Mouse (Mus musculus) hindbrain, embryonic 10.5 days (tissue): Measurements from ENCODE around the gene Icam5. TPM values are rescaled to one million over a fixed set of nuclear protein-coding genes. Genes with fewer than 3 reads are reported as not detected.

Experiments
- DNase-seq: peaks from one replicate; pipeline ENCODE4 v3.0.0-alpha.2; 2017; ENCODE audit warnings: low spot score
- H3K27ac ChIP-seq: fragments of 300-500 bp; sonication (generic); 2 replicates; pipeline ENCODE4 v1.5.1; 2016; ENCODE audit warnings: mild to moderate bottlenecking, moderate library complexity
- H3K27me3 ChIP-seq: fragments of 300-500 bp; sonication (generic); 2 replicates; pipeline ENCODE4 v1.6.1; 2016; ENCODE audit warnings: mild to moderate bottlenecking; ENCODE audit not compliant: poor library complexity, insufficient read depth, severe bottlenecking
- H3K36me3 ChIP-seq: fragments of 300-500 bp; sonication (generic); 2 replicates; pipeline ENCODE4 v1.6.1; 2016; ENCODE audit warnings: mild to moderate bottlenecking, moderate library complexity
- H3K4me1 ChIP-seq: fragments of 300-500 bp; sonication (generic); replicated peaks from 2 replicates; pipeline ENCODE4 v1.6.1; 2016; ENCODE audit warnings: mild to moderate bottlenecking
- H3K4me3 ChIP-seq: fragments of 300-500 bp; sonication (generic); 2 replicates; pipeline ENCODE4 v1.5.1; 2016; ENCODE audit warnings: mild to moderate bottlenecking, moderate library complexity
- H3K9me3 ChIP-seq: fragments of 300-500 bp; sonication (generic); 2 replicates; pipeline ENCODE4 v1.6.1; 2016; ENCODE audit warnings: mild to moderate bottlenecking, moderate library complexity
- WGBS: fragments of 180-500 bp; shearing (Covaris S2); methylation state at CpG from one replicate; pipeline ENCODE4 v1.1.7; 2016; 5-methylcytosine and 5-hydroxymethylcytosine counted together
- polyA plus RNA-seq: library from polyadenylated mRNA; unstranded; fragments of >200 nt; fragmentation: Nextera tagmentation; extraction: Ambion mirVana; gene quantifications from 2 replicates; pipeline ENCODE4 v1.2.1, GENCODE M21; 2016

Icam5 gene
- polyA plus RNA-seq, 1 experiment from 2014 or later = 0.07 TPM

DNA sequence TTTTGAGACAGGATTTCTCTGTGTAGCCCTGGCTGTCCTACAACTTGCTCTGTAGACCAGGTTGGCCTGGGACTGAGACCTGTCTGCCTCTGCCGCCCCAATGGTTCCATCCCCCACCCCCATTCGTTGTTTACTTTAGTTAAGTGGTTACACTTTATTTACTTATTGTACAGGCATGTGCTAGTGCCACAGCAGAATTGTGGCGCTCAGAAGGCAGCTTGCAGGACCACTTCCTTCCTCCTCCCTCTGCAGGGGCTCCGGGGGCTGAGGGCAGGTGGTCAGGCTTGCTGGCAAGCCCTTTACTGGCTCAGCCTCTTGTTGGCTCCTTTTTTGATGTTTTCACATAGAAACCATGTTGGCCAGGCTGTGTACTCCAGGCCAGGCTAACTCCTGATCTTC is 14.7 kb upstream of the Icam5 start:
- WGBS = 42% methylated on average over 4 of the region's 4 CpGs
- H3K9me3 ChIP-seq = no peaks in the 10 kb centered on the region
- no peak overlapping the region for H3K27ac ChIP-seq
- peaks cover 71% of the 10 kb centered on the region for H3K27me3 ChIP-seq
- no peaks in the 10 kb centered on the region for H3K36me3 ChIP-seq
- H3K4me1 ChIP-seq = peaks cover 15% of the 10 kb centered on the region
- H3K4me3 ChIP-seq = no peak overlapping the region
- DNase-seq = no peak

DNA sequence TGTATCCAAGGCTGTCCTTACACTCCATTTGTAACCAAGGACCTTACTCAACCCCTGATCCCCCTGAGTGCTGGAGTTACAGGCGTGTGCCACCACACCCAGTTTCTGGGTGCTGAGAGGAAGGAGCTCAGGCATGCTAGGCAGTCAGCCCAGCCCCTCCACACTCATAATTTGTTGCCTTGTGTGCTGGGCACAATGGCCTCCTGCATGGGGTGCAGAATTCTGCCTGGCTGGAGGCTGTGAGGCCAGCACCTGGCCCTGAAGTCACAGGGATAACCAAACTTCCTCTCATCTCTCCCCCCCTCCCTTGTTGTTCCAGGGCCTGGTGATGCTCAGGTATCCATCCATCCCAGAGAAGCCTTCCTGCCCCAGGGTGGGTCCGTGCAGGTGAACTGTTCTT is 13.3 kb upstream of the Icam5 start:
- H3K36me3 ChIP-seq = no peaks in the 10 kb centered on the region
- H3K27ac ChIP-seq = no peak overlapping the region
- peaks cover 15% of the 10 kb centered on the region for H3K4me1 ChIP-seq
- 78% methylated on average over 2 of the region's 2 CpGs for WGBS
- H3K4me3 ChIP-seq = no peak overlapping the region
- peaks cover 60% of the 10 kb centered on the region for H3K27me3 ChIP-seq
- DNase-seq = no peak
- H3K9me3 ChIP-seq = no peaks in the 10 kb centered on the region

DNA sequence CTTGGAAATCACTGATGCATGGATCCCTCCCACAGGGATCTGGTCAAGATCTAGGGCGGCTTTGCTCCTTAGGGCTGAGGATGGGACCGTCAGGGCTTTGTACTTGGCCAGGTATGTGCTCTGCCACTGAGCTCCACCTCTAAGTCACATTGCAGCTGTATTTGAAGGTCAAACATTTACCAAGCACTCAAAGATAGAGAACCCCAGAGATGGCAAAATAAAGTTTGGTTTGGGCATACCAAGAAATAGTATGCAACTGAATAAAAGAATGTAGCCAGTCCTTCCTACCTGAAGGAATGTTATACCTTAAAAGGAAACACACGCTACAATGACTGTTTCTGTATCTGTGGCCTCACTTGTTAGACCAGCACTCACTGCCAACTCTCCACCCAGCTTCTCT is 10.5 kb upstream of the Icam5 start:
- no peaks in the 10 kb centered on the region for H3K9me3 ChIP-seq
- H3K27me3 ChIP-seq = peaks cover 46% of the 10 kb centered on the region
- H3K4me3 ChIP-seq = no peak overlapping the region
- H3K4me1 ChIP-seq = peaks cover under 1% of the 10 kb centered on the region; the same call in 1 of the 2 replicates
- no peaks in the 10 kb centered on the region for H3K36me3 ChIP-seq
- no peak for DNase-seq
- H3K27ac ChIP-seq = no peak overlapping the region
- 71% methylated on average over 3 of the region's 3 CpGs for WGBS

DNA sequence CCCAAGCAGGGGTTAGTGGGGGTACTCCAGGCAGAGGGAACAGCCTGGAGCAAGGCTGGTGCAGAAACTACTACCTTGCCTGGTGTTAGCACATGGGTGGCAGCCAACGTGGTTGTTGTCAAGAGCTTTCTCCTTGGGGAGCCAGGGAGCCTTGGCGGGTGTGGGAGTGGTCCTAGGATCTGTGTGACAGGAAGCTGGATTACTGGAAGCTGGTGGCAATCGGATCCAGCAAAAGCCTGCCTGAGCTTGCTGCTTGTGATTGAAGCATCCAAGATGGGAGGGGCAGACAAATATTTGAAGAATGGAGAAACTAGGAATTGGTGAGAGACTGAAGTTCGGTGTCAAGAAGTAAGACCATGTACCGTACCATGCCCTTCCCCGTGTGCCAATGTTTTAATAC is 9.6 kb upstream of the Icam5 start:
- Histone ChIP-seq H3K36me3 (no peaks in the 10 kb centered on the region), H3K27ac (no peak overlapping the region), H3K9me3 (no peaks in the 10 kb centered on the region), H3K4me3 (no peak overlapping the region), H3K4me1 (0 out of 2 replicates have a peak, but pooled peaks cover 4% of the 10 kb centered on the region), H3K27me3 (peaks cover 46% of the 10 kb centered on the region)
- WGBS = 61% methylated on average over 6 of the region's 6 CpGs
- no peak for DNase-seq

DNA sequence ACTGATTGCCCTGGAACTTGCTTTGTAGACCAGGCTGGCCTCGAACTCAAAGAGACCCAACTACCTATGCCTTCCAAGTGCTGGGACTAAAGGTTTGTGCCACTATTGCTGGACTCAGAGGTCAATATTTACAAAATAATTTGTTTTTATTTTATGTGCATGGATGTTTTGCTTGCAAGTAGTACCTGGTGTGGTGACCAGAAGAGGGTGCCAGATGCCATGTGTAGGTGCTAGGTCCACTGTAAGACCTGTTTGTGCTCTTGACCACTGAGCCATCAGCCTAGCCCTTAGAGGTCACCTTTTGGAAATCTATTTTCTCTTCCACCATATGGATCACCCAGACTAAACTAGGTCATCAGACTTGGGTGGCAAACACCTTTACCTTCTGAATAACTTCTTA is 9.1 kb upstream of the Icam5 start:
- DNase-seq = no peak
- no peak overlapping the region for H3K27ac ChIP-seq
- H3K9me3 ChIP-seq = no peaks in the 10 kb centered on the region
- peaks cover 46% of the 10 kb centered on the region for H3K27me3 ChIP-seq
- 84% methylated on average over 1 of the region's 1 CpGs for WGBS
- H3K4me1 ChIP-seq = 0 out of 2 replicates have a peak, but pooled peaks cover 5% of the 10 kb centered on the region
- H3K4me3 ChIP-seq = no peak overlapping the region
- no peaks in the 10 kb centered on the region for H3K36me3 ChIP-seq

DNA sequence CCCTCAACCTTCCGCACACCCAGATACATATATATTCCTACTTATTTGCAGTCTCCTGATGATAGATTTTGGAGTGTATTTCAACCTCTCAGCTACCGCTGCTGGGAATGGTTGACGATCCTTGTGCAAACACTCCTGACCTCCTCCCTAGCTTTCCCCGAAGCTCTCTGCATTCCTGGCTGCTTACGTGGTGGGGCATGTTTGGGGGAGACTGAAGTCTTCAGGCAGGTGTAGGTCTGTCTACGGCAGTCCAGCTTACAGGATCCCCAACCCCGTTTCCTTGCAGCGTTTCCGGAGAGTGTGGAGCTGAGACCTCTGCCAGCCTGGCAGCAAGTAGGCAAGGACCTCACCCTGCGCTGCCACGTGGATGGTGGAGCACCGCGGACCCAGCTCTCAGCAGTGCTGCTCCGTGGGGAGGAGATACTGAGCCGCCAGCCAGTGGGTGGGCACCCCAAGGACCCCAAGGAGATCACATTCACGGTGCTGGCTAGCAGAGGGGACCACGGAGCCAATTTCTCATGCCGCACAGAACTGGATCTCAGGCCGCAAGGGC is 6.5 kb upstream of the Icam5 start:
- WGBS = 72% methylated on average over 19 of the region's 19 CpGs
- Histone ChIP-seq H3K9me3 (no peaks in the 10 kb centered on the region), H3K27me3 (peaks cover 55% of the 10 kb centered on the region), H3K27ac (no peak overlapping the region), H3K4me1 (peaks cover 22% of the 10 kb centered on the region), H3K36me3 (no peaks in the 10 kb centered on the region), H3K4me3 (no peak overlapping the region)
- no peak for DNase-seq

DNA sequence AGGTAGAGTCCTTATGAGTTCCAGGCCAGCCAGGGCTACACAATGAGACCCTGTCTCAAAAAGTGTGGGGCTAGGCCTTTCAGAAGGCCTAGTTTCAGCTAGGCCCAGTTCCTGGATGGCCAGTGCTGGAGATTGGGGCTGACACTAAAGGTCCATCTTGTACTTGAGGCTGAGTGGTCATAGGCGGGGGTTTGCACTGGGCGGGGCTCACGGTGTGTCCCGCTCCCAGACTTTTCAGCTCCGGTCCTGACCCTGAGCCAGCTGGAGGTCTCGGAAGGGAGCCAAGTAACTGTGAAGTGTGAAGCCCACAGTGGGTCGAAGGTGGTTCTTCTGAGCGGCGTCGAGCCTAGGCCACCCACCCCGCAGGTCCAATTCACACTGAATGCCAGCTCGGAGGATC is 5.0 kb upstream of the Icam5 start:
- no peaks in the 10 kb centered on the region for H3K9me3 ChIP-seq
- H3K36me3 ChIP-seq = no peaks in the 10 kb centered on the region
- 80% methylated on average over 12 of the region's 12 CpGs for WGBS
- peaks cover 37% of the 10 kb centered on the region for H3K4me1 ChIP-seq
- DNase-seq = no peak
- H3K27ac ChIP-seq = peak overlapping the region; percentile 36; the same call in 1 of the 2 replicates
- H3K27me3 ChIP-seq = peaks cover 69% of the 10 kb centered on the region
- H3K4me3 ChIP-seq = no peak overlapping the region

DNA sequence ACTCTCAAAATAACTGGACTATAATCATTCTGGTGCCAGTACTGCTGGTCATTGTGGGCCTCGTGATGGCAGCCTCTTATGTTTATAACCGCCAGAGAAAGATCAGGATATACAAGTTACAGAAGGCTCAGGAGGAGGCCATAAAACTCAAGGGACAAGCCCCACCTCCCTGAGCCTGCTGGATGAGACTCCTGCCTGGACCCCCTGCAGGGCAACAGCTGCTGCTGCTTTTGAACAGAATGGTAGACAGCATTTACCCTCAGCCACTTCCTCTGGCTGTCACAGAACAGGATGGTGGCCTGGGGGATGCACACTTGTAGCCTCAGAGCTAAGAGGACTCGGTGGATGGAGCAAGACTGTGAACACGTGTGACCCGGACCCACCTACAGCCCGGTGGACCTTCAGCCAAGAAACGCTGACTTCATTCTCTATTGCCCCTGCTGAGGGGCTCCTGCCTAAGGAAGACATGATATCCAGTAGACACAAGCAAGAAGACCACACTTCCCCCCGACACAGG is 4.0 kb upstream of the Icam5 start:
- Histone ChIP-seq H3K36me3 (no peaks in the 10 kb centered on the region), H3K4me3 (no peak overlapping the region), H3K4me1 (peaks cover 47% of the 10 kb centered on the region), H3K9me3 (no peaks in the 10 kb centered on the region), H3K27me3 (peaks cover 79% of the 10 kb centered on the region), H3K27ac (no peak overlapping the region)
- 56% methylated on average over 8 of the region's 8 CpGs for WGBS
- DNase-seq = no peak

DNA sequence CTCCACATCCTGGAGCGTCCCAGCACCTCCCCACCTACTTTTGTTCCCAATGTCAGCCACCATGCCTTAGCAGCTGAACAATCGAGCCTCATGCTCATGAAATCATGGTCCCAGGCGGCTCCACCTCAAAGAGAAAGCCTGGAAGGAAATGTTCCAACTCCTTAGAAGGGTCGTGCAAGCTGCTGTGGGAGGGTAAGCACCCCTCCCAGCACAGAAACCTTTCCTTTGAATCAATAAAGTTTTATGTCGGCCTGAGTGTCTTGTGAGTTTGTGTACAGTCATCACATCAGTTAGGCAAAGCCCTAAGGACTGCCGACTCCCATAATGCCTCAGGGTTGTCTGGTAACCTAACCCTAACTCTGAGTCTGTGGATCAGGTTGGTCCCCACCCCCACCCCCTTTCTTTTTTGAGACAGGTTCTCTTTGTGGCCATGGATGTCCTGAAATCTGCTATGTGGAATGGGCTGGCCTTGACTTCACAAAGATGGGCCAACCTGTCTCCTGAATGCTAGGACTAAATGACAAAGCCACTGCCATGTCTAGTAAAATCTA is 3.2 kb upstream of the Icam5 start:
- 71% methylated on average over 6 of the region's 6 CpGs for WGBS
- no peaks in the 10 kb centered on the region for H3K36me3 ChIP-seq
- 0 out of 2 replicates have a peak overlapping the region, but pooled peaks have one; percentile 55 for H3K4me3 ChIP-seq
- H3K9me3 ChIP-seq = no peaks in the 10 kb centered on the region
- no peak for DNase-seq
- H3K4me1 ChIP-seq = peaks cover 55% of the 10 kb centered on the region
- 0 out of 2 replicates have a peak overlapping the region, but pooled peaks have one; percentile 75 for H3K27ac ChIP-seq
- H3K27me3 ChIP-seq = peaks cover 87% of the 10 kb centered on the region

DNA sequence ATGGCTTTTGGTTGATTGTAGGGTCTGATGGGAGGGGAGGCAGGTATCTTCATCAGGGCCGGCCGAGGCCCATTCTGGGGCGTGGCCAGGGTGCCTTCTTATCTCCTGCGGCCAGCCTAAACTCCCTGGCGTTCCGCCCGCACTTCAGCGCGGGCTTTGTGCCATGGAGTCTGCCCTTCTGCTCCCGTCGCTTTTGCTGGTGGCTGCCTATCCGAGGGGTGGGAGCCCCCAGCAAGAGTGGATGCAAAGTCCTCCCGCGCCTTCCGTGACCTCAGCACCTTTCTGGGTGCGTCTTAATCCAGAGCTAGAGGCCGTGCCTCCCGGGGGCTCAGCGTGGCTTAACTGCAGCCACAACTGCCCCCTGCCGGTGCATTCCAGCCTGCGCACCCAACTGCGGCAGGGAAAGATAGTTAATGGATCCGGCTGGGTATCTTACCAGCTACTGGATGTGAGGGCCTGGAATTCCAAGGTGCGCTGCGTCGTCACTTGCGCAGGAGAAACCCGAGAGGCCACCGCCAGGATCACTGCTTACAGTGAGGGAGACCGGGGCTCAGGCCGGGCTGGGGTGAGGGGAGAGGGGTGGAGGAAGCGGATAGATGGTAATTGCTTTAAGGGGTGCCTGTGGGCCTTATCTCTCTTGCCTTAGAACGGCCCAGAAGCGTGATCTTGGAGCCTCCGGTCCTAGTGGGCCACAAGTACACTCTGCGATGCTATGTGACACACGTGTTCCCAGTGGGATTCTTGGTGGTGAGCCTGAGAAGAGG is 2.4 kb upstream of the Icam5 start, which contains the start of gene Icam4:
Icam4 (plus strand) TSS at position 83 of the 764 bp plus-strand sequence.
- Histone ChIP-seq H3K4me3 (peak within 1 kb of the TSS; percentile 55), H3K36me3 (no peaks in the 10 kb centered on the region), H3K9me3 (no peaks in the 10 kb centered on the region), H3K4me1 (peaks cover 58% of the 10 kb centered on the region), H3K27ac (peak within 1 kb of the TSS; percentile 75), H3K27me3 (peaks cover 95% of the 10 kb centered on the region)
- peak; percentile 83 for DNase-seq
- WGBS = 2% methylated on average over 37 of the region's 37 CpGs

DNA sequence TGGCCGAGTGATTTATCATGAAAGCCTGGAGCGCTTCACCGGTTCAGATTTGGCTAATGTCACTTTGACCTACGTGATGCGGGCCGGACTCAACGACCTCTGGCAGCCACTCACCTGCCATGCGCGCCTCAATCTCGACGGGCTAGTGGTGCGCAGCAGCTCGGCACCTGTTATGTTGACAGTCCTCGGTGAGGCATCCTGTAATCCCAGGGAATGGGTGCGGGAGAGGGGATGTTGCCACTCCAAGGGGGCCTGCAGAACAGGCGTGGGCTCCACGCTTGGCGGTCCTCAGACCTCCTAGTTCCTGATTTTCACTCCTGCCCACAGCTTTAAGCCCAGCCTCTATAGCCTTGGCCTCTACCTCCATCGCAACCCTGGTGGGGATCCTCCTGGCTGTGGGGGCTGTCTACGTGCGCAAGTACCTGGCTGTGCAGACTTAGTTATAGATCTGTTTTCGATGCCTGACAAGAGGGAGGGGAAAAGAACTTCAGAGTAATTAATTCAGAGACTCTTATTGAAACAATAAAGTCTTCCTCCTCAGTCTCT is 1.7 kb upstream of the Icam5 start:
- no peaks in the 10 kb centered on the region for H3K36me3 ChIP-seq
- H3K4me3 ChIP-seq = peak overlapping the region; percentile 55
- DNase-seq = no peak
- H3K27me3 ChIP-seq = peaks cover 100% of the 10 kb centered on the region
- H3K27ac ChIP-seq = no peak overlapping the region; the same call in 1 of the 2 replicates
- peaks cover 64% of the 10 kb centered on the region for H3K4me1 ChIP-seq
- 20% methylated on average over 22 of the region's 22 CpGs for WGBS
- no peaks in the 10 kb centered on the region for H3K9me3 ChIP-seq

DNA sequence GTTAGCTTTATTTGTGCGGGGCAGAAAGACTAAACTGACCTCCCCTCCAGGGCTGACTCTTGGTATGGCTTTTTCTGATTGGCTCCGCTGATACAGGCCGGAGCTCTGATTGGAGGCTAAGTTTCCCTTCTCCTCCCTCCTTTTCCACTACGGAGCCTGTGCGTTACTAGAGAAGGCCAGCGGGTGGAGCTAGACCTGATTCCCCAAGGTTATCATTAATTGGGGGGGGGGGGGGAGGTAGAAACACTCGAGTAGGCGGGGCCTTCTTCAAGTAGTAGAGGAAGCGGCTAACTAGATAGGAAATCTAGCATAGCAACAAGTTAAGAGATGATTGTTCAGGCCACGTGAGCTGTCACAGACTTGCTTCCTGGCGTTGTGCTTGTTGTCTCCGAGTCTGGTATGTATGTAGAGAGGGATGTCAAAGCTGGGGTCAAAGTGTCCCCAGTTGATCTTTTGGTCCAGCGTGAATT is 1.1 kb upstream of the Icam5 start:
- H3K4me3 ChIP-seq = peak overlapping the region; percentile 55
- whole genome bisulfite sequencing = under 1% methylated on average over 13 of the region's 13 CpGs
- peaks cover 70% of the 10 kb centered on the region for H3K4me1 ChIP-seq
- H3K27ac ChIP-seq = no peak overlapping the region
- peak; percentile 83 for DNase-seq
- H3K27me3 ChIP-seq = peaks cover 100% of the 10 kb centered on the region
- H3K36me3 ChIP-seq = no peaks in the 10 kb centered on the region
- H3K9me3 ChIP-seq = no peaks in the 10 kb centered on the region
